Mouse (Mus musculus) cerebellum, adult 2 months (tissue): ENCODE data around the gene Agpat1.

Experiments used
- CTCF ChIP-seq: fragments of 200-500 bp; IDR thresholded peaks from 2 replicates; pipeline ENCODE4 v1.5.1; 2011; ENCODE audit warnings: low read depth, mild to moderate bottlenecking, control low read depth, low read length, moderate library complexity, borderline replicate concordance; ENCODE audit not compliant: insufficient read depth
- POLR2A ChIP-seq: fragments of 200-500 bp; IDR thresholded peaks from 2 replicates; pipeline ENCODE4 v1.6.1; 2011; ENCODE audit warnings: low read length, control low read depth, borderline replicate concordance; ENCODE audit not compliant: insufficient read depth

- no peak for TF ChIP-seq CTCF
- TF ChIP-seq POLR2A, result no peak
Measured at GRCm38 (mm10) chr17:34593752-34594525, 10.1 kb upstream of the Agpat1 start.
